Mouse (Mus musculus): ENCODE measurements around the gene Ptms.

The Ptms gene

GRCm38 (mm10) chr6:124865766-124866362 is 54.0 kb downstream of the Ptms start:
- in situ Hi-C loops (cut with MboI, MseI), result loop anchor here (10.0 kb wide), 1 partner anchor 69 kb away; the partner anchor contains the start of gene Mlf2
